Mouse (Mus musculus): Measurements from ENCODE around the gene Rpusd2. TPM values are rescaled to one million over a fixed set of nuclear protein-coding genes. Genes with fewer than 3 reads are reported as not detected.
"Not testable (repeated sequence)": the region's sequence is repeated elsewhere in the genome, so short reads cannot be mapped to it uniquely, and the experiment has no call there.

Rpusd2 gene
- total RNA-seq (2021), result 1 to 10 TPM; 2.5 to 3.2 TPM
- long read RNA-seq, experiment 1, partial matches to known transcripts, result 0 of 3 reads
- long read RNA-seq, experiment 1, other reads (novel, unspliced or antisense), result 0 of 3 reads
- long read RNA-seq, experiment 2, partial matches to known transcripts, result 0 of 1 reads
- long read RNA-seq, experiment 2, other reads (novel, unspliced or antisense), result 1 of 1 reads

- peak; percentile 94 for DNase-seq (ENCODE audit: low spot score)
Observed at GRCm38 (mm10) chr2:119034656-119035396, at the start of gene Rpusd2. Gene Rpusd2 (plus strand): TSS chr2:119034790.

DNA sequence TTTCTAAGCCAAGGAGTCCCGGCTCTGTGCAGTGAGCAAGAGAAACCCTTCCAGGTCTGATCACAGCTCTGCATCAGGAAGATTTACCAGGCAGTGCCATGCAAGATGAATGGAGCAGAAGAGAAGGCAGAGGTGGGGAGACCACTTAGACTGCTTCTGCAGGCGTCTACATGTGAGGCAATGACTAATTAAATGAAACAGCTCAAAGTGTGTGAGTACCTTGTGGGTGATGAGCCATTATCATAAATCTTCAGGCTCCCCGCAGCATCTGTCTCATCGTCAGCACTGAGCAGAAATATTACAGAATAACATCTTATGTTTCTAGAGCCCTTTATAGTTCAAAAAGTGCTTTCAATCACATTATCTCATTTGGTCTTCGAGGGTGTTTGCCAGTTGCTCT, 39.1 kb upstream of the Rpusd2 start:
- no peak for DNase-seq (ENCODE audit: low spot score)

GRCm38 (mm10) chr2:118995919-118996797, 38.4 kb upstream of the Rpusd2 start:
- no peak for DNase-seq (ENCODE audit: low spot score)

GRCm38 (mm10) chr2:118996798-118997105, 37.8 kb upstream of the Rpusd2 start:
- no peak for DNase-seq (ENCODE audit: low spot score)

DNA sequence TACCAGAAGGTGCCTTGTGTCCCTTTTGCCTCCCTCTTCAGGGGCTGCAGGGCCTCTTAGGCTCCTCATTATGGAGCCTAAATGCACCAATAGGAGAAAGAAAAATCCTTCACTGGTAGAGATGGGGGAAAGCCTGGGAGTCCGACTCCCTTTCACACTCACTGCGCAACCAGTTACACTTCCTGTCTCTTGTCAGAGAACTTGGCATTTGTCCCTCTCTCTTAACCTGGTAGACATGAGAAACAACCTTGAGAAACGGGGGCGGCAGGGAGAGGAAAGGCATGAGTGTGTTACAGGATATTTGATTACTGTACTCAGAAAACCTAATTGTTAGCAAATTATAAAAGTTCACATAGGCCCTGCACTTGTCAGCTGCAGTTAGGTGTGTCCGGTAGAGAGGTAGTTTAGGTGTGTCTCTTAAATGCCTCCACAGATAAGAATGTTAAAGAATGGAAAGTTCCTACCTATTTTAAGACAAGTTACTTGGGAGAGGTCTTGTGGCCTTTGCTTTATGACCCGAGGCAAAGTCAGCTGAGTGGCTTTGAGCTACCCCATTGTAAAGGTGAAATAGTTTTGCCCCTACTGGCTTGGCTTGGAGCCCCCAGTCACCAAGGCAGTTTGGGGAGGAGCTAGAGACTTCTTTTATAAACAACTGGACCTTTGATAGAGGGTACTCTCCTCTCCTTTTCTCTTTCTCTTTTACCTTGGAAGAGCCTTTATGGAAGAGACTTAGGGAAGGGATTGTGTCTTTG, 36.3 kb upstream of the Rpusd2 start:
- DNase-seq (ENCODE audit: low spot score), result no peak

- DNase-seq (ENCODE audit: low spot score), result no peak
Observed at GRCm38 (mm10) chr2:118999025-118999639, 35.5 kb upstream of the Rpusd2 start.

- no peak for DNase-seq (ENCODE audit: low spot score)
Observed at GRCm38 (mm10) chr2:119006886-119007285, 27.7 kb upstream of the Rpusd2 start.

DNA sequence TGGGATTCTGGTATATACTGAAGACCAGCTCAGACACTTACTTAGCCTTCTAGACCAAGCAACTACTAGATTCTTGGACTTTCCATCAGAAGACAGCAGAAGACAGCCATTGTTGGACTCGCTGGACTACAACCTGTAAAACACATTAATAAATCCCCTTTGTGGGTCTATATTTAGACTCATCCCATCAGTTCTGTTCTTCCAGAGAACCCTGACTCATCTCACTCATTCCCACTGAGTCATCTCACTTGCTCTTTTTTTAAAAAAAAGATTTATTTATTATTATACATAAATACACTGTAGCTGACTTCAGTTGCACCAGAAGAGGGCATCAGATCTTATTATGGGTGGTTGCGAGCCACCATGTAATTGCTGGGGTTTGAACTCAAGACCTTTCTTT, 25.2 kb upstream of the Rpusd2 start:
- no peak for DNase-seq (ENCODE audit: low spot score)

GRCm38 (mm10) chr2:119014989-119015388, 19.6 kb upstream of the Rpusd2 start:
- DNase-seq (ENCODE audit: low spot score), result no peak

GRCm38 (mm10) chr2:119015604-119016180, 18.9 kb upstream of the Rpusd2 start:
- DNase-seq (ENCODE audit: low spot score), result peak; percentile 78

- DNase-seq (ENCODE audit: low spot score), result not testable (repeated sequence)
Observed at GRCm38 (mm10) chr2:119016312-119016711, 18.3 kb upstream of the Rpusd2 start.

- no peak for DNase-seq (ENCODE audit: low spot score)
Observed at GRCm38 (mm10) chr2:119017647-119018046, 16.9 kb upstream of the Rpusd2 start.

- peak; percentile 58 for DNase-seq (ENCODE audit: low spot score)
Observed at GRCm38 (mm10) chr2:119018391-119019122, 16.0 kb upstream of the Rpusd2 start.

GRCm38 (mm10) chr2:119019131-119019530, 15.5 kb upstream of the Rpusd2 start:
- DNase-seq (ENCODE audit: low spot score), result peak; percentile 12

- no peak for DNase-seq (ENCODE audit: low spot score)
Observed at GRCm38 (mm10) chr2:119019538-119019937, 15.1 kb upstream of the Rpusd2 start.

- DNase-seq (ENCODE audit: low spot score), result no peak
Observed at GRCm38 (mm10) chr2:119023154-119023660, 11.4 kb upstream of the Rpusd2 start.

DNA sequence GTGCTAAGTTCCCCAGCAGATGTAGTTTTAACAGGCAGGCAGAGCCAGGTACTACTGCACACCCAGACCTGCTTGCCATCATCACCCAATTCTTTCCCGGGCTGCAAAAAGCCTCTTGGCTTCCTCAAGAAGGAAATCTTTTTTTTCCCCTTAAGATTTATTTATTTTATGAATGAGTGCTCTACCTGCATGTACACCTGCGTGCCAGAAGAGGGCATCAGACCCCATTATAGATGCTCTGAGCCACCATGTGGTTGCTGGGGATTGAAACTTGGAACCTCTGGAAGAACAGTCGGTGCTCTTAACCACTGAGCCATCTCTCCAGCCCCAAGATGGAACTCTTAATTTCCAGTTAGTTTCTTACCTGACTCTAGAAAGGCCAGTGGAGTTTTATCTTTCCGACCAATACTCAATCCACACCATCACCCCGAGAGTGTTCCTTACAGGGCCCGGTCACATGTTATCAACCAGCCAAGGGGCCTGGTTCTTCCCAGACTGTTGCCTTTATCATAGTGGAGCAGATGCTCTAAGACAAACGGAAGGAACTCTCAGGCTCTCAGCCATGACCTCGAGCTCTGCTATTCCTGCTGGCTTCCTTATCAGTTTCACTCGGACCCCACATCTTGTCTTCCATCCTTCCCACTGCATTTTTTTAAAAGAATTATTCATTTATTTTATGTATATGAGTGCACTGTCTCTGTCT, 9.9 kb upstream of the Rpusd2 start:
- DNase-seq (ENCODE audit: low spot score), result no peak

DNA sequence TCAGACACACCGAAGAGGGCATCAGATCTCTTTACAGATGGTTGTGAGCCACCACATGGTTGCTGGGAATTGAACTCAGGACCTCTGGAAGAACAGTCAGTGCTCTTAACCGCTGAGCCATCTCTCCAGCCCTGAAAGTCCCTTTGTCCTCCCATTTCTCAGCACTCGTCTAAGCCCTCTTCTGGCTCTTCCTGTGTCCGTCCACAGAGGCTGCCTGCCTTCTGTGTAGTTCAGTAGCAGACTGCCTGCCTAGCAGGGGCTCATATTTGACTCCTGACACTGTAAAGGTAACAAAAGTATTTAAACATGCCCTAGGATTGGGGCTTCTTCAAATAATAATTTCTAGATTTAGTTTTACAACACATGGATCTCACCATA, 9.4 kb upstream of the Rpusd2 start:
- no peak for DNase-seq (ENCODE audit: low spot score)

- DNase-seq (ENCODE audit: low spot score), result no peak
Observed at GRCm38 (mm10) chr2:119026951-119027350, 7.6 kb upstream of the Rpusd2 start.

Data from gastrocnemius, adult 18-20 months (tissue).